Mouse (Mus musculus): Measurements from ENCODE around the gene Dnlz.
"Not testable (repeated sequence)": the region's sequence is repeated elsewhere in the genome, so short reads cannot be mapped to it uniquely, and the experiment has no call there.

Dnlz gene

DNA sequence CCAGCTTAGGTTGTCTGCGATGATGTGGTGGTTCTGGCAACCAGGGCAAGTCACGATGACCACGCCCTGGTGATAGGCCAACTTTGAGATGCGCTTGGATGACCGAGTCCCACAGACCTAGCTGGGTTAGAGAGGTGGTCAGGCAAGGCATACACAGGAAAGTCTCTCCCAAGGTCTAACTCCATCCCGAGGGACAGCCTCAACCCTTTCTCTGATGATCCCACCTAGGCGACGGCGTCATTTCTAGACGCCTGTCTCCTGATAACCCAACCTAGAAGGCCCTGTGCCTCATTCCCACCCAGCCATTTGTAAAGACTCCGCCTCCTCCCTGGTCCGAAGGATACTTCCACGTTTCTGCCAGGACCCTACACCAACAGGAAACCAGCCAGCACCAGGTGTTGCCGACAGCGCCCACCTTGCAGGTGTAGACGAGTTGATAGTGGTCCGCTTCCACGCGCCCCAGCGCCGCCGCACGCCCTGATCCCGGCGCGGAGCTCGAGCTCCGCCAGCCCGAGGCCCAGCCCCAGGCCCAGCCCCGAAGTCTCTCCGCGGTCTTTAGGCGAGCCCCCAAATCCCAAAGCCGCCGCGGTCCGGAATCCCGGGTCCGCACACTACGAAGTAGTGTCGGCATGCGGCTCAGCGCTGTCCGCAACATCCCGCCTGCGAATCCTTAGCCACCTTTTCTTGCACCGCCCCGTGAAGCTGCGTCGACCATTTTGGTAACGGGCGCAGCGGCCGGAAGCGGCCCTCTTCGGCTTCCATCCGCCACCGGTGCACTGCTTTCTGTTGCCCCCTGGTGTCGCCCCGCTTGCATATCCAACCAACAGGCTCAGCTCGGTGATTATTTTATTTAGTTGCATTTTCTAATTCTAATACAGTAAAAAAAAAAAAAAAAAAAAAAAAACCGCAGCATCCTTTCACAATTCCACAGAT, at the start of gene Dnlz:
Gene Dnlz, minus strand, starts transcription at position 753 of the 933 bp plus-strand sequence.
- DNase-seq (ENCODE audit: low read depth, low spot score): peak; percentile 93

- DNase-seq (ENCODE audit: low read depth, low spot score): no peak
Measured at GRCm38 (mm10) chr2:26401023-26401422, 49.1 kb upstream of the Dnlz start.

- DNase-seq (ENCODE audit: low read depth, low spot score): no peak
Measured at GRCm38 (mm10) chr2:26400296-26400695, 48.4 kb upstream of the Dnlz start.

DNA sequence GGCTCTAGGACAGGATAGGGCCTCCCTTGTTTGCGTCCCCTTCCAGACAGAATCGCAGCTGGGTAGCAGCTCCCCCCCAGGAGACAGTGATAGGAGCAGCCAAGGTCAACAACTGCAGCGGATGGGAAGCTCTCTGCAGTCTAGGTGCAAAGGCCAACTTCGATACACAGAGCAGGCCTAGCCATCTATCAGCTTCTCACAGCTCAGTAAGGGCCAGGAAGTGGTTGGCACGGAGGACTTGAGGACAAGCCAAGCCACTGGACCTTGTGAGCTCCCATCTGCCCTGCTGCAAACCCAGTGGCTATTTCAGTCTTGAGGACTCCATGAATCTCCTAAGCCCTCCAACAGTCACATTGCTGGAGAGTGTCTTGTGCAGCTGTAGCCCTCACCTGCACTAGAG, 47.7 kb upstream of the Dnlz start:
- DNase-seq (ENCODE audit: low read depth, low spot score): no peak

GRCm38 (mm10) chr2:26398978-26399377, 47.1 kb upstream of the Dnlz start:
- no peak for DNase-seq (ENCODE audit: low read depth, low spot score)

GRCm38 (mm10) chr2:26391617-26392016, 39.7 kb upstream of the Dnlz start:
- no peak for DNase-seq (ENCODE audit: low read depth, low spot score)

DNA sequence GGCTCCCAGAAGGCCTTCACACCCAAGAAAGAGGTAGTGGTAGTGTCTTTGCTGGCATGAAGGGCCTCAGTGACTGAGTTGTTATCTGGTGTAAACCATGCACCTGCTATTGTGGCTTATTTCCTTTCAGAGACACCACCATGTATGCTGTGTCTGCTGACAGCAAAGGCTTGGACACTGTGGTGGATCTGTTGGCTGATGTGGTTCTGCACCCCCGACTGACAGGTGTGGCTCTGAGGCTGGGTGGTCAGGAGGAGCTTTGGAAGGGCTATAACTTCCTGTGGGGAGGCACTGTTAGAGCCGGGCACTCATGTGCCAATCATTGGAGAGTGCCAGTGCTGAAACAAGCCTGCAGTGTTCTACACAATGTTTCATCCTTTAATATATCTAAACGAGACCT, 39.0 kb upstream of the Dnlz start:
- no peak for DNase-seq (ENCODE audit: low read depth, low spot score)

DNA sequence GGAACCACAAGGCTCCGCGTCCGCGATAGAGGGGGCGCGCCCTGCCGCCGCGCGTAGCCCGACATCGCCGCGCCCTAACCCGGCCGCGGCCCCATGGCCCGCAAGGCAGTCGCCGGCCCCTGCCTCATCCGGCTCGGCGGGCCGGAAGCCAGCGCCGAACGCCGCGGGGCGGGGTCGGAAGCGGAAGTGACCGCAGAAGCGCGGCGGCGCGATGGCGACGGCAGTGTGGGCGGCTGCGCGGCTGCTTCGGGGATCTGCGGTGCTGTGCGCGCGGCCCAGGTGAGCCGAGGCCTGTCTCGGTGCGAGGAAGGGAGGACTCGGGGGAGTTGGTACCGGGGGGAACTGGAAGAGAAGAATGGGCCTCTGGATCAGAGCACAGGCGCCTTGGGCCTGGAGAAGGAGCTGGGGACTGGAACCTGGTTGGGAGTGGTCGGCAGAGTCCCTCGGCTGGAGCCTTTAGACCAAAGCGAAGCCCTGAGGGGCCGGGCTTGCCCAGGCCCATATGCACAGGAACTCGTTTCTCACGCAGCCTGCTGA, 37.3 kb upstream of the Dnlz start, which contains the start of the genes Entr1 and Pmpca:
Gene Entr1, minus strand, starts transcription at position 163 of the 537 bp plus-strand sequence.
Gene Pmpca, plus strand, starts transcription at position 186 of the 537 bp plus-strand sequence.
- peak; percentile 58 for DNase-seq (ENCODE audit: low read depth, low spot score)

DNA sequence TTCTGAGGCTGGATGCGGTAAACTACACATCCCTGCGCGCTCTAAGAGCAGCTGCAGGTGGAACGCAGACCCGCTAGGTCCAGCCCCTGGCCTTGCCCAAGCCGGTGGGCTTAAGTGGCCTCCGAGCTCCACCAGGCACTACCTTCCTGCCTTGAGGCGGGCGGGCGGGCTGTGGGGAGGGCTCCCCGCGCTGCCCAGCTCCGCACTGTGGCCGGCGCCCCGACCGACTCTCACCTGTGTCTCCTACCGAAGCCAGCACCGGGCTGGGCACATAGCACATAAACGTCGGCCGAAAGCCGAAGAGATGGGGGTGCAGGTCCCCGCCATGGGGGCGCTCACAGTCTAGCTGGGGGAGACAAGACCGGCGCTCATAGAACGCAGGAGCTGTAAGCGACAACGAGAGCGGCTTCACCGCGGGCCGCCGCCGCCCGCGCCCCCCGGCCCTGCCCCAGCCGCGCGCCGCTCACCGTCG, 36.8 kb upstream of the Dnlz start:
- DNase-seq (ENCODE audit: low read depth, low spot score): no peak

GRCm38 (mm10) chr2:26387713-26388112, 35.8 kb upstream of the Dnlz start:
- DNase-seq (ENCODE audit: low read depth, low spot score): no peak

DNA sequence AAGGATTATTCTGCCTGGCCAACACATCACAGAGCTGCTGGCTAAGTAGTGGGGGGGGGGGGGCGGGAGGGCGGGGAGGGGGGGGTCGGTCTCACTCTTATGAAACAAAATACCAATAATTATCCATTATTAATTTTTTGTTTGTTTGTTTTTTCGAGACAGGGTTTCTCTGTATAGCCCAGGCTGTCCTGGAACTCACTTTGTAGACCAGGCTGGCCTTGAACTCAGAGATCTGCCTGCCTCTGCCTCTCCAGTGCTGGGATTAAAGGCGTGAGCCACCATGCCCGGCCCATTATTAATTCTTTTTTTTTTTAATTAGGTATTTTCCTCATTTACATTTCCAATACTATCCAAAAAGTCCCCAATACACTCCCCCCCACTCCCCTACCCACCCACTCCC, 29.0 kb upstream of the Dnlz start:
- DNase-seq (ENCODE audit: low read depth, low spot score): not testable (repeated sequence)

- peak; percentile 80 for DNase-seq (ENCODE audit: low read depth, low spot score)
Measured at GRCm38 (mm10) chr2:26380131-26380771, 28.3 kb upstream of the Dnlz start, which contains the start of gene Snapc4. Snapc4 (minus strand) TSS chr2:26380653.

- no peak for DNase-seq (ENCODE audit: low read depth, low spot score)
Measured at GRCm38 (mm10) chr2:26372396-26372795, 20.5 kb upstream of the Dnlz start.

DNA sequence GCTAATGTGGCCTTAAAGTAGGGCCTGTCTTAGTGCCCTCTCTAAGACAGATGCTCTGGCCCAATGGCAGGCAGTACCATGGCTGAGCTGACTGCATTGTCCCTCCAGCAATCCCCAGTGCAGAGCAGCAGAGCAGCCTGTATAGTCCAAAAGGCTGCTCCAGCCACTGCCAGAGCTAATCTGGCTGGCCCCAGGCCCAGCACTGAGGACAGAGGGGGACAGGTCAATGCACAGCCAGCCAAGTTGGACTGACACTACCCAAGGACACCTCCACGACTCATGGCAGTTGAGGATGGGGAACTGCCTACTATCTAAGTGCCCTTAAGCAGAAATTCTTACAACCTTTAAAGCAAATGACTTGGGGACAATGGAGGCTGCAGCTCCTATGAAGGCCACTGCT, 16.7 kb upstream of the Dnlz start:
- DNase-seq (ENCODE audit: low read depth, low spot score): no peak

GRCm38 (mm10) chr2:26367911-26368310, 16.0 kb upstream of the Dnlz start:
- DNase-seq (ENCODE audit: low read depth, low spot score): no peak

DNA sequence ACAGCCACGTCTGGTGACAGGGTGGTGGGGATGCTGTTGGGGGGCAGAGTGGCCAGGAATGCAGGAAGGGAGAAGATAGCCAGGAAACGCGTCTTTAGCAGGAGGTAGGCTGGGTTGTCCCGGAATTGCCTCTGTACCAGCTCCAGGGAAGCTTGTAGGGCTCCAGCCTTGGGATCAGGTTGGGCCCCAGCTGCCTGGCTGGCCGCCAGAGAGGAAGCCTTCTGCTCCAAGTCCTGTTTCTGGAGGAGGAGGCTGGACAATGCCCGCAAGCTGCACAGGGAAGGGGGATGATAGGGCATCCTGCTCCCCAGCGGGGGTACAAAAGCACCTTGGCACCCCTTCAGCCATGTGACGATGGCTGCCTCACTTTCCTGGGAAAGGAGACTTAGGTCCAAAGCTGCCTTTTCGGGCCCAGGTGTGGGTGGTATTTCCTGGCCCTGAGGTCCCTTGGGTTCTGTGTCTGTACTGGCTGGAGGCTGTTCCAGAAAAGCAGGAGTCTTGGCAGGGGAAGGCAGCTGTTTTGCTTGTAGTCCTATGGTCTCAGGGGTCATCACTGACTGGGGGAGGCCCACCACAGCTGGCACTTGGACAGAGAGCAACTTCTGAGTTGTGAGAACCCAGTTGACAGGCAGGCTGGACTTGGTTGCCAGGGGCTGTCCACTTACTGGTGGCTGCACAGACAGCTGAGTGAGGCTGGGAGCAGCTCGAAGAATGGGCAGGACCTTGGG, 13.0 kb upstream of the Dnlz start:
- no peak for DNase-seq (ENCODE audit: low read depth, low spot score)

GRCm38 (mm10) chr2:26363481-26363880, 11.6 kb upstream of the Dnlz start:
- DNase-seq (ENCODE audit: low read depth, low spot score): no peak

- no peak for DNase-seq (ENCODE audit: low read depth, low spot score)
Measured at GRCm38 (mm10) chr2:26362991-26363390, 11.1 kb upstream of the Dnlz start.

- DNase-seq (ENCODE audit: low read depth, low spot score): no peak
Measured at GRCm38 (mm10) chr2:26360772-26361171, 8.9 kb upstream of the Dnlz start, which contains the start of gene Card9. Card9 (minus strand) TSS chr2:26360918.

DNA sequence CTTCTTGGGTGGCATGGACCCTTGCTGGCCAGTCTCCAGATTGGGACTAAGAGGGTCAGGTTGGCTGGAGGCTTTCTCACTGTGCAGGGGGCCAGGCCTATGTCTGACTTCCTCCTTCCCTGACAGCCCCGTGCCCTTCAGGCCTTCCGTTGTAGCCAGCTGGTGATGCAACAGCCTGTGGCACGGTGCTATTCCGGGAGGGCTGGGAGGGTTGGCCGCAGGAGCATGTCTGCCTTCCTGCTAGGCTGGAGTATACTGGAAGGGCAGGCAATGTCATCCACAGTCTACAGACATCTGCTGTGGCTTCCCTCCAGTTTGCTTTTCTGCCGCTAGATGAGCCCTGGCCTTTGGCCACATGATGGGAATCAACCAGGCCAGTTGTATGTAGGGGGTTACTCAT, 8.1 kb upstream of the Dnlz start:
- DNase-seq (ENCODE audit: low read depth, low spot score): no peak

- no peak for DNase-seq (ENCODE audit: low read depth, low spot score)
Measured at GRCm38 (mm10) chr2:26358667-26359320, 6.9 kb upstream of the Dnlz start.

Data from telencephalon, adult 2 months (tissue).